Mouse (Mus musculus): ENCODE results near the gene Usp9y. TPM values are rescaled to one million over a fixed set of nuclear protein-coding genes. Genes with fewer than 3 reads are reported as not detected.

Gene Usp9y
- total RNA-seq (2014; rRNA removed): not detected in 2 replicates
- not detected in 2 replicates for polyA plus RNA-seq (2015; fragmentation: Nextera tagmentation; extraction: Ambion mirVana)

DNA sequence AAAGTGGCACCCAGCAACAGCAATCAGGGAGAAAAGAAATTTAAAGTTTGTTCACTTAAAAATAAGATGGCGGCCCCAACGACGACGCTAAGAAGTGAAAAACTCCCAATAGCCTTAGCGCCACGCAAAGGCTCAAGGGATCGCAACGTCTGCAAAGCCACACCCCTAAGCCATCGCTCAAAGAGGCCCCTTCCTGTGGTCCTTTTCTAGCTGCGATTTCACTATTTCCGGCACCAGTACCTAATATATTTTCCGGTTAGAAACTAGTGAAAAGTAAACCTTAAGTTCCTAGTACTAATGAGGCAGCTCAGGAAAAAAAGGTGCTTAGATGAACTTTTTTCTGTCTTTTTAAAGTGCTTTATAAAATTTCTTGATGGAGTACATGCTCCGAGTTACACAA lies at the start of gene Usp9y:
Gene Usp9y, minus strand, starts transcription at position 101 of the 400 bp plus-strand sequence.
- TF ChIP-seq CTCF (IDR thresholded peaks at IDR 0.05; ENCODE audit: low read depth): no peak
- no peak within 1 kb of the TSS for H3K9ac ChIP-seq
- WGBS: 95% methylated on average over 12 of the region's 13 CpGs

DNA sequence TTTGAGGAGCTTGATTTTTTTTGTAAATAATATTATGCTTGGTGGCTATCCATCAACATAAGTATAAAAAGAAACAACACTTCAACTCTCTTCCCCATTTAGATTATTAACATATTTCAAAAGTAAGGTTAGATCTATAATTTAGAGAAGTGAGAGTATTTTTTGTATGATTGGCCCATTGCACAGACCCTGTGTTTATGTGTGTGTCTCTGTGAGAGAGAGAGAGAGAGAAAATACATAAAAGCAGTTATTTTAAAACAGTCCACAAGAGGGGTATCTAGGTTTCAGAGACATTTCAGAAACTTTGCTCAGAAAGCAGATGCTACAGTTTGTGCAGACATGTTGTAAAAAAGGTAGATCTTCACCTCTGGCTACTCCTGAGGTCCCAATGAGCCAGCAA lies 165.9 kb downstream of the Usp9y start:
- ATAC-seq (no peak), DNase-seq (no peak)
- no peaks in the 10 kb centered on the region for H3K4me1 ChIP-seq (ENCODE audit: insufficient read depth)
- H3K27me3 ChIP-seq (ENCODE audit: insufficient read depth, low read length): no peaks in the 10 kb centered on the region
- no peak overlapping the region for H3K4me3 ChIP-seq (ENCODE audit: low read depth, low read length)
- H3K9me3 ChIP-seq (ENCODE audit: low read length): no peaks in the 10 kb centered on the region
- H3K27ac ChIP-seq (ENCODE audit: low read depth, low read length): no peak overlapping the region
- no peak for TF ChIP-seq CTCF (IDR thresholded peaks at IDR 0.05; ENCODE audit: low read depth)
- no peak overlapping the region for H3K4me2 ChIP-seq (ENCODE audit: low read depth)
- no peaks in the 10 kb centered on the region for H3K36me3 ChIP-seq (ENCODE audit: insufficient read depth)
- no peak overlapping the region for H3K9ac ChIP-seq

More for the DNA sequence above, at the start of gene Usp9y:
- H3K4me2 ChIP-seq (ENCODE audit: low read depth): no peak within 1 kb of the TSS
- no peaks in the 10 kb centered on the region for H3K9me3 ChIP-seq (ENCODE audit: low read length)
- H3K4me3 ChIP-seq (ENCODE audit: low read depth, low read length): no peak within 1 kb of the TSS
- no peaks in the 10 kb centered on the region for H3K36me3 ChIP-seq (ENCODE audit: insufficient read depth)
- ATAC-seq (no peak), DNase-seq (no peak)
- H3K27me3 ChIP-seq (ENCODE audit: insufficient read depth, low read length): no peaks in the 10 kb centered on the region
- no peaks in the 10 kb centered on the region for H3K4me1 ChIP-seq (ENCODE audit: insufficient read depth)
- no peak within 1 kb of the TSS for H3K27ac ChIP-seq (ENCODE audit: low read depth, low read length)

DNA sequence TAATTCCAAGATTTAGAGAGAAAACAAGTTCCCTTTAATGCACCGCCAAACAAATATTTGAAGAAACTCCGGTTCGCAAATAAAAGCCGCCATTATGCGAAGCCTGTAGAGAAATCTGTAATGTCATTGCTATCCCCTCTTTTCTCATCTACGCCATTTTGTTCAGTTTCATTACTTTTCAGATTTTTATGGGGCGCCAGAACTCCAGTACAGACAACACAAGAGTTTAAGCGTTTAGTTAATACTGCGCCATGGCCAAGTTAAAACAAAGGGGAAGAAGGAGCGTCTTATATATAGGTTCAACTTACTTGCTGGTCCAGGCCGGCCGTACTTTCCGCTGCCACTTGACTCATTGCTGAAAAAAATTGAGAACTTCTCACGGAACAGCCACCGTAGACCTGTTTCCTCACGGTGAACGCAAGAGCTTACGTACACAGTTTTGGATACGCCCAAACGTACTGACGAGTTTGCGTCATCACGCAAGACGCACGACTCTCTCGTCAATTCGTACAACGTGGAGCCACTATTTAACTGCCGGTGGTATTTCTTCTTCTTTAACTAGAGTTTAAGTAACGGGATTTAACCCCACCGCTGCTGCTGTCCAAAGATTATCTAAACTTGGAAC lies 173.3 kb downstream of the Usp9y start, which contains the start of gene Ddx3y:
Gene Ddx3y, minus strand, starts transcription at position 459 of the 625 bp plus-strand sequence.
- Histone ChIP-seq H3K4me2 (ENCODE audit: low read depth) (peak within 1 kb of the TSS; percentile 27), H3K27me3 (ENCODE audit: insufficient read depth, low read length) (no peaks in the 10 kb centered on the region), H3K36me3 (ENCODE audit: insufficient read depth) (no peaks in the 10 kb centered on the region), H3K4me1 (ENCODE audit: insufficient read depth) (no peaks in the 10 kb centered on the region), H3K27ac (ENCODE audit: low read depth, low read length) (peak within 1 kb of the TSS; percentile 50; the same call in 1 of the 2 replicates), H3K9ac (peak within 1 kb of the TSS; percentile 40; the same call in 1 of the 2 replicates), H3K4me3 (ENCODE audit: low read depth, low read length) (peak within 1 kb of the TSS; percentile 40), H3K9me3 (ENCODE audit: low read length) (no peaks in the 10 kb centered on the region)
- DNase-seq: peak; percentile 81
- peak; percentile 98 for ATAC-seq
- no peak for TF ChIP-seq CTCF (IDR thresholded peaks at IDR 0.05; ENCODE audit: low read depth)
- 1% methylated on average over 30 of the region's 31 CpGs for WGBS

DNA sequence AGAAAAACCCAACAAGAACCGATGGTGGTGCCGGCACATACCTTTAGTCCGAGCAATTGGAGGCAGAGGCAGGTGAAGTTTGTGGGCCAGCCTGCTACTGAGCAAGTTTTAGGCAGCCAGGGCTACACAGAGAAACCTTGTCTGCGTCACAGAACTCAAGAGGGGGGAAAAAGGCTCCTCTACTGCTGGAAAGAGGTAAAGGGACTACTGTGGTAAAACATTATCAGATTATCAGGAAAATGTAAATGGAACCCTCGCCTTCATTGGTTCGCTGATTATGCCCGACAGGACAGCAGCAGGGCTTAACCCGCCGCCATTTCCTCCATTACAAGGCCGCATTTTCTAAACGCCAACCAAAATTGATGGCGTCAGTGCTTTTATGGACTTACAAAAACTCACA lies 173.8 kb downstream of the Usp9y start:
- Histone ChIP-seq H3K27ac (ENCODE audit: low read depth, low read length) (peak overlapping the region; percentile 50; the same call in 1 of the 2 replicates), H3K4me3 (ENCODE audit: low read depth, low read length) (peak overlapping the region; percentile 40), H3K4me2 (ENCODE audit: low read depth) (peak overlapping the region; percentile 19; the same call in 1 of the 2 replicates), H3K9ac (peak overlapping the region; percentile 40; the same call in 1 of the 2 replicates), H3K27me3 (ENCODE audit: insufficient read depth, low read length) (no peaks in the 10 kb centered on the region), H3K9me3 (ENCODE audit: low read length) (no peaks in the 10 kb centered on the region), H3K4me1 (ENCODE audit: insufficient read depth) (no peaks in the 10 kb centered on the region), H3K36me3 (ENCODE audit: insufficient read depth) (no peaks in the 10 kb centered on the region)
- WGBS: 10% methylated on average over 11 of the region's 12 CpGs
- ATAC-seq: no peak
- peak; percentile 0 for DNase-seq
- TF ChIP-seq CTCF (IDR thresholded peaks at IDR 0.05; ENCODE audit: low read depth): no peak

Other genes with a start within 250 kb of the Usp9y start
- 21.7 and 23.4 TPM in 2 replicates for gene Uty, start 214.0 kb downstream of the Usp9y start, total RNA-seq (2014; rRNA removed)
- 8.1 TPM in 1 of 2 replicates, not detected in the other for gene Uty, start 214.0 kb downstream of the Usp9y start, polyA plus RNA-seq (2015; fragmentation: Nextera tagmentation; extraction: Ambion mirVana)
- 31.9 and 34.7 TPM in 2 replicates for gene Ddx3y, start 173.2 kb downstream of the Usp9y start, total RNA-seq (2014; rRNA removed)
- gene Ddx3y, start 173.2 kb downstream of the Usp9y start, polyA plus RNA-seq (2015; fragmentation: Nextera tagmentation; extraction: Ambion mirVana): 38.7 TPM in 1 of 2 replicates, not detected in the other

Data from forebrain, postnatal 0 days (tissue).